Mouse (Mus musculus) urinary bladder, adult 18-20 months (tissue): ENCODE results near the gene Gimap8.
"Not testable (repeated sequence)": the region's sequence is repeated elsewhere in the genome, so short reads cannot be mapped to it uniquely, and the experiment has no call there.

Experiments used
- DNase-seq, 2 experiments: peaks; one replicate each; pipeline ENCODE4 v3.0.0; 2022; ENCODE audit warnings: low spot score in 2 of 2, mixed read lengths in 2 of 2

Gene Gimap8

GRCm38 (mm10) chr6:48678391-48678790 lies 31.4 kb downstream of the Gimap8 start:
- no peak for DNase-seq

- no peak for DNase-seq
Observed at GRCm38 (mm10) chr6:48679701-48680100, 32.7 kb downstream of the Gimap8 start.

- DNase-seq, result no peak
Observed at GRCm38 (mm10) chr6:48680421-48680820, 33.4 kb downstream of the Gimap8 start.

- no peak for DNase-seq
Observed at GRCm38 (mm10) chr6:48681472-48682090, 34.5 kb downstream of the Gimap8 start.

- no peak for DNase-seq
Observed at GRCm38 (mm10) chr6:48682271-48682670, 35.2 kb downstream of the Gimap8 start.

- DNase-seq, result not testable (repeated sequence)
Observed at GRCm38 (mm10) chr6:48683263-48683821, 36.3 kb downstream of the Gimap8 start.

- no peak for DNase-seq
Observed at GRCm38 (mm10) chr6:48684319-48684718, 37.3 kb downstream of the Gimap8 start, which contains the start of gene Gimap4. Gene Gimap4, plus strand, starts transcription at chr6:48684549.

- DNase-seq, result no peak
Observed at GRCm38 (mm10) chr6:48684806-48685205, 37.8 kb downstream of the Gimap8 start.

- no peak for DNase-seq
Observed at GRCm38 (mm10) chr6:48685251-48685650, 38.2 kb downstream of the Gimap8 start.

GRCm38 (mm10) chr6:48685694-48686665 lies 38.9 kb downstream of the Gimap8 start:
- no peak for DNase-seq

GRCm38 (mm10) chr6:48687077-48687476 lies 40.0 kb downstream of the Gimap8 start:
- no peak for DNase-seq

- DNase-seq, result no peak
Observed at GRCm38 (mm10) chr6:48689320-48689719, 42.3 kb downstream of the Gimap8 start.

- DNase-seq, result no peak
Observed at GRCm38 (mm10) chr6:48692962-48693361, 45.9 kb downstream of the Gimap8 start.

GRCm38 (mm10) chr6:48696830-48697554 lies 50.0 kb downstream of the Gimap8 start:
- no peak for DNase-seq

GRCm38 (mm10) chr6:48697555-48697930 lies 50.5 kb downstream of the Gimap8 start:
- DNase-seq, result no peak

- no peak for DNase-seq
Observed at GRCm38 (mm10) chr6:48698066-48698856, 51.2 kb downstream of the Gimap8 start.

GRCm38 (mm10) chr6:48698888-48699287 lies 51.9 kb downstream of the Gimap8 start:
- no peak for DNase-seq

GRCm38 (mm10) chr6:48700251-48701075 lies 53.4 kb downstream of the Gimap8 start:
- no peak for DNase-seq

GRCm38 (mm10) chr6:48702146-48702545 lies 55.1 kb downstream of the Gimap8 start:
- no peak for DNase-seq

GRCm38 (mm10) chr6:48702601-48703000 lies 55.6 kb downstream of the Gimap8 start:
- no peak for DNase-seq
